Mouse (Mus musculus) lung, embryonic 14.5 days (tissue): ENCODE data around the gene Nop14. TPM values are rescaled to one million over a fixed set of nuclear protein-coding genes. Genes with fewer than 3 reads are reported as not detected.

Source experiments
- ATAC-seq: fragments of 200-750 bp; cut with Nextera tagmentation; 2 replicates; pipeline ENCODE4 v1.8.0; 2017; ENCODE audit warnings: mild to moderate bottlenecking, moderate TSS enrichment, moderate library complexity; ENCODE audit not compliant: insufficient read depth
- DNase-seq: peaks from one replicate; pipeline ENCODE4 v3.0.0-alpha.2; 2015
- H3K27ac ChIP-seq: fragments of 300-500 bp; sonication (generic); 2 replicates; pipeline ENCODE4 v1.5.1; 2014; ENCODE audit warnings: low read depth, mild to moderate bottlenecking, moderate library complexity
- H3K27me3 ChIP-seq: fragments of 300-500 bp; sonication (generic); 2 replicates; pipeline ENCODE4 v1.6.1; 2014; ENCODE audit warnings: low read length, control low read depth; ENCODE audit not compliant: insufficient read depth
- H3K36me3 ChIP-seq: fragments of 300-500 bp; sonication (generic); 2 replicates; pipeline ENCODE4 v1.6.1; 2014; ENCODE audit warnings: control low read depth; ENCODE audit not compliant: insufficient read depth
- H3K4me1 ChIP-seq: fragments of 300-500 bp; sonication (generic); 2 replicates; pipeline ENCODE4 v1.6.1; 2014; ENCODE audit warnings: antibody characterized with exemption, control low read depth; ENCODE audit not compliant: insufficient read depth
- H3K4me2 ChIP-seq: fragments of 300-500 bp; sonication (generic); 2 replicates; pipeline ENCODE4 v1.6.1; 2014; ENCODE audit warnings: mild to moderate bottlenecking
- H3K4me3 ChIP-seq: fragments of 300-500 bp; sonication (generic); 2 replicates; pipeline ENCODE4 v1.5.1; 2014; ENCODE audit warnings: low read depth, low read length
- H3K9ac ChIP-seq: fragments of 300-500 bp; sonication (generic); 2 replicates; pipeline ENCODE4 v1.6.1; 2014
- H3K9me3 ChIP-seq: fragments of 300-500 bp; sonication (generic); 2 replicates; pipeline ENCODE4 v1.6.1; 2016; ENCODE audit warnings: low read depth, low read length, control low read depth
- CTCF ChIP-seq: IDR thresholded peaks from 2 replicates; pipeline ENCODE4 v1.5.1; 2016; ENCODE audit warnings: antibody characterized with exemption, low read depth
- WGBS: fragments of 180-500 bp; shearing (Covaris S2); extraction: QIAGEN DNeasy Blood & Tissue Kit; methylation state at CpG from one replicate; pipeline ENCODE4 v1.1.7; 2014; 5-methylcytosine and 5-hydroxymethylcytosine counted together
- polyA plus RNA-seq: library from polyadenylated mRNA; unstranded; fragments of >200 nt; fragmentation: Nextera tagmentation; extraction: Ambion mirVana; gene quantifications from 2 replicates; pipeline ENCODE4 v1.2.1, GENCODE M21; 2014

Gene Nop14
- polyA plus RNA-seq, 1 experiment from 2014 or later: 23.9 TPM

GRCm38 (mm10) chr5:34642932-34643331 is 17.0 kb downstream of the Nop14 start:
- ATAC-seq: peak; percentile 54; the same call in 1 of the 2 replicates
- no peak overlapping the region for H3K4me2 ChIP-seq
- H3K27ac ChIP-seq: no peak overlapping the region
- no peak overlapping the region for H3K9ac ChIP-seq
- H3K4me1 ChIP-seq: no peaks in the 10 kb centered on the region
- peak; percentile 68 for TF ChIP-seq CTCF
- H3K9me3 ChIP-seq: no peaks in the 10 kb centered on the region
- WGBS: 69% methylated on average over 5 of the region's 5 CpGs
- H3K36me3 ChIP-seq: peaks cover 91% of the 10 kb centered on the region
- H3K4me3 ChIP-seq: no peak overlapping the region
- DNase-seq: peak; percentile 76
- H3K27me3 ChIP-seq: no peaks in the 10 kb centered on the region

GRCm38 (mm10) chr5:34641991-34642390 is 18.0 kb downstream of the Nop14 start:
- Histone ChIP-seq H3K36me3 (peaks cover 86% of the 10 kb centered on the region), H3K9ac (no peak overlapping the region), H3K27ac (no peak overlapping the region), H3K9me3 (no peaks in the 10 kb centered on the region), H3K4me2 (no peak overlapping the region), H3K4me1 (no peaks in the 10 kb centered on the region), H3K4me3 (no peak overlapping the region), H3K27me3 (no peaks in the 10 kb centered on the region)
- no peak for DNase-seq
- WGBS: 82% methylated on average over 3 of the region's 3 CpGs
- TF ChIP-seq CTCF: no peak
- ATAC-seq: no peak

GRCm38 (mm10) chr5:34637591-34638156 is 22.3 kb downstream of the Nop14 start:
- no peak for ATAC-seq
- Histone ChIP-seq H3K4me1 (peaks cover 6% of the 10 kb centered on the region; the same call in 1 of the 2 replicates), H3K36me3 (peaks cover 74% of the 10 kb centered on the region), H3K4me2 (peak overlapping the region; percentile 96), H3K4me3 (peak overlapping the region; percentile 67), H3K27me3 (no peaks in the 10 kb centered on the region), H3K9me3 (no peaks in the 10 kb centered on the region), H3K9ac (peak overlapping the region; percentile 76), H3K27ac (0 out of 2 replicates have a peak overlapping the region, but pooled peaks have one; percentile 14)
- 73% methylated on average over 7 of the region's 7 CpGs for whole genome bisulfite sequencing
- no peak for TF ChIP-seq CTCF
- DNase-seq: no peak

- TF ChIP-seq CTCF: peak; percentile 65
- Histone ChIP-seq H3K36me3 (peaks cover 79% of the 10 kb centered on the region), H3K4me3 (peak within 1 kb of the TSS; percentile 67), H3K4me1 (peaks cover 6% of the 10 kb centered on the region; the same call in 1 of the 2 replicates), H3K9ac (peak within 1 kb of the TSS; percentile 76), H3K4me2 (peak within 1 kb of the TSS; percentile 96), H3K27ac (peak within 1 kb of the TSS; percentile 94), H3K9me3 (no peaks in the 10 kb centered on the region), H3K27me3 (no peaks in the 10 kb centered on the region)
- peak; percentile 92 for DNase-seq
- under 1% methylated on average over 48 of the region's 48 CpGs for WGBS
- ATAC-seq: peak; percentile 89
These were observed 23.3 kb downstream of the Nop14 start, which contains the start of gene Mfsd10 for GRCm38 (mm10) chr5:34636481-34637287. Gene Mfsd10 (minus strand): TSS chr5:34637212.

GRCm38 (mm10) chr5:34635665-34636192 is 24.2 kb downstream of the Nop14 start:
- WGBS: 56% methylated on average over 10 of the region's 10 CpGs
- ATAC-seq: no peak
- no peak for TF ChIP-seq CTCF
- DNase-seq: peak; percentile 4
- Histone ChIP-seq H3K4me3 (peak overlapping the region; percentile 67), H3K27me3 (no peaks in the 10 kb centered on the region), H3K27ac (no peak overlapping the region; the same call in 1 of the 2 replicates), H3K4me2 (peak overlapping the region; percentile 96), H3K36me3 (peaks cover 79% of the 10 kb centered on the region), H3K9me3 (no peaks in the 10 kb centered on the region), H3K9ac (peak overlapping the region; percentile 76), H3K4me1 (peaks cover 6% of the 10 kb centered on the region; the same call in 1 of the 2 replicates)

- ATAC-seq: no peak
- no peaks in the 10 kb centered on the region for H3K27me3 ChIP-seq
- peak overlapping the region; percentile 96; the same call in 1 of the 2 replicates for H3K4me2 ChIP-seq
- H3K4me3 ChIP-seq: no peak overlapping the region
- TF ChIP-seq CTCF: no peak
- peaks cover 79% of the 10 kb centered on the region for H3K36me3 ChIP-seq
- H3K27ac ChIP-seq: no peak overlapping the region
- DNase-seq: no peak
- no peak overlapping the region; the same call in 1 of the 2 replicates for H3K9ac ChIP-seq
- peaks cover 6% of the 10 kb centered on the region; the same call in 1 of the 2 replicates for H3K4me1 ChIP-seq
- 82% methylated on average over 13 of the region's 13 CpGs for WGBS
- no peaks in the 10 kb centered on the region for H3K9me3 ChIP-seq
These were observed 25.1 kb downstream of the Nop14 start for GRCm38 (mm10) chr5:34634746-34635400.
